Mouse (Mus musculus) liver, postnatal 0 days (tissue): Measurements from ENCODE around the gene Pawr. TPM values are rescaled to one million over a fixed set of nuclear protein-coding genes. Genes with fewer than 3 reads are reported as not detected.

Experiments
- ATAC-seq: fragments of 200-750 bp; cut with Nextera tagmentation; 2 replicates; pipeline ENCODE4 v1.8.0; 2017; ENCODE audit warnings: mild to moderate bottlenecking, moderate library complexity
- DNase-seq: peaks from one replicate; pipeline ENCODE4 v3.0.0-alpha.2; 2016
- H3K27ac ChIP-seq: fragments of 300-500 bp; sonication (generic); 2 replicates; pipeline ENCODE4 v1.5.1; 2014; ENCODE audit warnings: antibody characterized with exemption, moderate library complexity, mild to moderate bottlenecking, low read depth
- H3K27me3 ChIP-seq: fragments of 300-500 bp; sonication (generic); 2 replicates; pipeline ENCODE4 v1.6.1; 2014; ENCODE audit warnings: low read length, control low read depth, mixed read lengths; ENCODE audit not compliant: insufficient read depth
- H3K36me3 ChIP-seq: fragments of 300-500 bp; sonication (generic); replicated peaks from 2 replicates; pipeline ENCODE4 v1.6.1; 2014; ENCODE audit warnings: mild to moderate bottlenecking, control low read depth, low read length, moderate library complexity, mixed read lengths; ENCODE audit not compliant: insufficient read depth
- H3K4me1 ChIP-seq: fragments of 300-500 bp; sonication (generic); 2 replicates; pipeline ENCODE4 v1.6.1; 2014; ENCODE audit warnings: antibody characterized with exemption, mild to moderate bottlenecking, control low read depth; ENCODE audit not compliant: insufficient read depth
- H3K4me2 ChIP-seq: fragments of 300-500 bp; sonication (generic); 2 replicates; pipeline ENCODE4 v1.6.1; 2014; ENCODE audit warnings: low read depth, mild to moderate bottlenecking, low read length, moderate library complexity, mixed read lengths
- H3K4me3 ChIP-seq: fragments of 300-500 bp; sonication (generic); 2 replicates; pipeline ENCODE4 v1.5.1; 2014; ENCODE audit warnings: low read depth, low read length
- H3K9ac ChIP-seq: fragments of 300-500 bp; sonication (generic); replicated peaks from 2 replicates; pipeline ENCODE4 v1.6.1; 2014; ENCODE audit warnings: mild to moderate bottlenecking, moderate library complexity
- H3K9me3 ChIP-seq: fragments of 300-500 bp; sonication (generic); 2 replicates; pipeline ENCODE4 v1.6.1; 2016; ENCODE audit warnings: mild to moderate bottlenecking, control low read depth, low read length, mixed read lengths
- CTCF ChIP-seq: sonication (generic); IDR thresholded peaks from 2 replicates; pipeline ENCODE4 v1.5.1; 2016; ENCODE audit warnings: antibody characterized with exemption, low read depth
- EP300 ChIP-seq: IDR thresholded peaks from 2 replicates; pipeline ENCODE4 v1.6.1; 2016; ENCODE audit warnings: antibody characterized with exemption, low read depth, mild to moderate bottlenecking
- WGBS: fragments of 180-500 bp; shearing (Covaris S2); extraction: QIAGEN DNeasy Blood & Tissue Kit; methylation state at CpG from one replicate; pipeline ENCODE4 v1.1.7; 2014; ENCODE audit not compliant: insufficient replicate concordance; 5-methylcytosine and 5-hydroxymethylcytosine counted together
- polyA plus RNA-seq: library from polyadenylated mRNA; unstranded; fragments of >200 nt; fragmentation: Nextera tagmentation; extraction: Ambion mirVana; gene quantifications from 2 replicates; pipeline ENCODE4 v1.2.1, GENCODE M21; 2015

Gene Pawr
- polyA plus RNA-seq, 1 experiment from 2014 or later: 3.5 TPM

- H3K9ac ChIP-seq: no peak overlapping the region
- H3K27me3 ChIP-seq: no peaks in the 10 kb centered on the region
- DNase-seq (no peak), ATAC-seq (no peak)
- H3K36me3 ChIP-seq: 0 out of 2 replicates have a peak, but pooled peaks cover 3% of the 10 kb centered on the region
- no peaks in the 10 kb centered on the region for H3K4me1 ChIP-seq
- no peaks in the 10 kb centered on the region for H3K9me3 ChIP-seq
- no peak overlapping the region for H3K4me2 ChIP-seq
- H3K4me3 ChIP-seq: no peak overlapping the region
- no peak for TF ChIP-seq CTCF
- no peak for TF ChIP-seq EP300
- H3K27ac ChIP-seq: no peak overlapping the region
- WGBS: 92% methylated on average over 6 of the region's 6 CpGs
Measured at GRCm38 (mm10) chr10:108378062-108378461, 46.1 kb downstream of the Pawr start.

DNA sequence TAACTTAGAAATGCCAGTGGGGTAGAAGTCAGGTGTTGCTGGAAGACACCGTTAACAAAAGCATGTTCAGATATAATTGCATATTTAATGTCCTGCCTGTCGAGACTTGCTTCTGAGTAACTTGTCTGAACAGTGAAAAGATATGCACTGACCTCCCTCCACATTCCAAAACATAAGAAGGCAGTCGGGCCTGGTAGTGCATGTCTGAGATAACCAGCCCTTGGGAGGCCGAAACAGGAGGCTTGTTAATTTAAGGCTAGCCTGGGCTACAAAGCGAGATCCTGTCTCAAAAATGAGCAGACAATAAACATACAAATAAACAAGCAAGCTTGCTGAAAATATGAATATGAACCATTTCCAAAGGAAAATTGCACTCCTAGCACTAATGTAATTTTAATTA is 46.6 kb downstream of the Pawr start:
- no peak overlapping the region for H3K9ac ChIP-seq
- no peak overlapping the region for H3K27ac ChIP-seq
- H3K4me3 ChIP-seq: no peak overlapping the region
- H3K4me1 ChIP-seq: no peaks in the 10 kb centered on the region
- ATAC-seq (no peak), DNase-seq (no peak)
- no peaks in the 10 kb centered on the region for H3K9me3 ChIP-seq
- H3K36me3 ChIP-seq: 0 out of 2 replicates have a peak, but pooled peaks cover 3% of the 10 kb centered on the region
- no peaks in the 10 kb centered on the region for H3K27me3 ChIP-seq
- no peak overlapping the region for H3K4me2 ChIP-seq
- TF ChIP-seq EP300 (no peak), CTCF (no peak)
- WGBS: 77% methylated on average over 5 of the region's 5 CpGs

- Histone ChIP-seq H3K9ac (no peak overlapping the region), H3K27ac (no peak overlapping the region), H3K36me3 (0 out of 2 replicates have a peak, but pooled peaks cover 4% of the 10 kb centered on the region), H3K27me3 (no peaks in the 10 kb centered on the region), H3K4me1 (peaks cover 5% of the 10 kb centered on the region; the same call in 1 of the 2 replicates), H3K4me2 (no peak overlapping the region), H3K9me3 (no peaks in the 10 kb centered on the region), H3K4me3 (no peak overlapping the region)
- TF ChIP-seq EP300 (no peak), CTCF (no peak)
- DNase-seq: no peak
- no peak for ATAC-seq
- 82% methylated on average over 10 of the region's 10 CpGs for WGBS
Measured at GRCm38 (mm10) chr10:108380715-108381114, 48.8 kb downstream of the Pawr start.

GRCm38 (mm10) chr10:108384153-108384769 is 52.3 kb downstream of the Pawr start:
- no peak for TF ChIP-seq EP300
- no peak for TF ChIP-seq CTCF
- H3K4me1 ChIP-seq: peaks cover 5% of the 10 kb centered on the region; the same call in 1 of the 2 replicates
- H3K27ac ChIP-seq: no peak overlapping the region
- DNase-seq: no peak
- ATAC-seq: no peak
- no peaks in the 10 kb centered on the region for H3K27me3 ChIP-seq
- no peak overlapping the region for H3K4me2 ChIP-seq
- H3K36me3 ChIP-seq: 0 out of 2 replicates have a peak, but pooled peaks cover 4% of the 10 kb centered on the region
- no peaks in the 10 kb centered on the region for H3K9me3 ChIP-seq
- 84% methylated on average over 9 of the region's 9 CpGs for WGBS
- no peak overlapping the region for H3K4me3 ChIP-seq
- H3K9ac ChIP-seq: no peak overlapping the region

GRCm38 (mm10) chr10:108385480-108385955 is 53.6 kb downstream of the Pawr start:
- no peak overlapping the region for H3K4me2 ChIP-seq
- H3K36me3 ChIP-seq: 0 out of 2 replicates have a peak, but pooled peaks cover 4% of the 10 kb centered on the region
- no peak overlapping the region for H3K9ac ChIP-seq
- no peak for DNase-seq
- no peaks in the 10 kb centered on the region for H3K9me3 ChIP-seq
- H3K4me3 ChIP-seq: no peak overlapping the region
- TF ChIP-seq CTCF: no peak
- TF ChIP-seq EP300: no peak
- no peaks in the 10 kb centered on the region for H3K27me3 ChIP-seq
- peak overlapping the region; percentile 34; the same call in 1 of the 2 replicates for H3K27ac ChIP-seq
- H3K4me1 ChIP-seq: peaks cover 8% of the 10 kb centered on the region
- WGBS: 51% methylated on average over 5 of the region's 5 CpGs
- ATAC-seq: peak; percentile 56

- DNase-seq (no peak), ATAC-seq (no peak)
- Histone ChIP-seq H3K4me3 (no peak overlapping the region), H3K27me3 (no peaks in the 10 kb centered on the region), H3K36me3 (0 out of 2 replicates have a peak, but pooled peaks cover 4% of the 10 kb centered on the region), H3K9ac (no peak overlapping the region), H3K4me1 (peaks cover 8% of the 10 kb centered on the region), H3K9me3 (no peaks in the 10 kb centered on the region), H3K27ac (no peak overlapping the region), H3K4me2 (peak overlapping the region; percentile 16; the same call in 1 of the 2 replicates)
- TF ChIP-seq EP300 (no peak), CTCF (no peak)
- WGBS: 64% methylated on average over 8 of the region's 8 CpGs
Measured at GRCm38 (mm10) chr10:108388410-108388915, 56.5 kb downstream of the Pawr start.
